Mouse (Mus musculus) kidney, adult 11 months (tissue): ENCODE measurements around the gene Tmem51.
"Not testable (repeated sequence)": the region's sequence is repeated elsewhere in the genome, so short reads cannot be mapped to it uniquely, and the experiment has no call there.

Experiments
- DNase-seq: peaks from one replicate; pipeline ENCODE4 v3.0.0; 2022

Tmem51 gene

DNA sequence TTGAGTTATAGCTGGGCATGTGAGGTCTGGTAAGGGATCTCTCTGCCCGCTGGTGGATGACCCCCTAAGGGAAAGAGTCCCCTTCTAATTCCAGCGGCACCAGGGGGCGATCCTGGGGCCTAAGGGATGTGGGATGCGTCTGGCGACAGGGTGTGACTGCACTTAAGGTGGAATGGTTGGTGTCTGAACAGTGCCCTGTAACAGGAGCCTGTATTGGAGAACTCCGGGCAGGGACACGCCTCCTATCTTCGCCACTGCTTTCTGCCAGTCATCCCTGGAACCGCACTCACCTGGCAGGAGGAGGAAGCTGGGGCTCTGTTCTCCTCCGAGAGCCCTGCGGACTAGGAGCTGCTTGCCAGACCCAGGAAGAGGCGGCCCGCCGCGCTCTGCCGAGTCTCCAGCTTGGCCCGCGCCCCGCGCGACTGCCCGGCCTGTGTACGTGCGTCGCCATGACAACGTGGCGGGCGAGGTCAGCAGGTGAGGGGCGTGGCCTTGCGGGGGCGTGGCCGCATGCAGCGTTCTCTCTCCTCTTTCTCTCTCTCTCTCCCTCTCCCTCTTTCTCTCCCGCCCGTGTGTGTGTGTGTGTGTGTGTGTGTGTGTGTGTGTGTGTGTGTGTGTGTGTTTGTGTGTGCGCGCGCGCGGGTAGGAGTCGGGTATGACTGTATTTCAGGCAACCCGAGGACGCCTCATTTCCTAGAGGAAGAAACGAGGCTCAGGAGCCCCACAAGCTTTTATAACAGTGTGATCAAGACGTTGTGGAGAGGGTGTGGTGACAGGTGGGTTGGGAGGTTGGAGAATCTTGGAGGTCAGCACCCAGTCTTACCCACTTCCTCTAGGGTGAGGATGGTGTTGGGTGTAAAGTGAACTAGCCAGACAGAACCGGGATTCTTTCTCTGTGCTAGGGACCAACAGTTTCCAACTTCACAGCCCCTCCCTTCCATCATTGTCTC lies 69.2 kb downstream of the Tmem51 start, which contains the start of gene Fhad1:
Fhad1 (minus strand) TSS at position 424 of the 950 bp plus-strand sequence.
- peak; percentile 95 for DNase-seq

DNA sequence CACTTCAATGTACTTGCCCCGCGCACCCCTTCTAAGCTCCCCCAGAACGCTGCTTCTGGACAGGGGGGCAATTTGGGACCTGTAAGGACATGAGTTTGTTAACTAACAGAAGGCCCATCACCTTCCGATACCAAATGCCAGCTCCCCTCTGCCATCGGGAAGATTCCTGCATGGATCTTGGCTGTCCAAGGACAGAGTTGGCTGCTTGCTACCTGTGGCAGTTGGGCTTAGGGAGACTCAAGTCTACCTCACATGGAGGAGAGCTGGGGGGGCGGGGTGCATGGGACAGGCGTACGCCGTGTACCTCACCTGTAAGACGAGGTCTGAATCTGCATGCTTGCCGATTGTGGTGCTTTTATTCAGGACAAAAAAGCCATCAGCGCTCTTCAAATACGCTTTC lies 72.9 kb downstream of the Tmem51 start:
- DNase-seq = no peak

DNA sequence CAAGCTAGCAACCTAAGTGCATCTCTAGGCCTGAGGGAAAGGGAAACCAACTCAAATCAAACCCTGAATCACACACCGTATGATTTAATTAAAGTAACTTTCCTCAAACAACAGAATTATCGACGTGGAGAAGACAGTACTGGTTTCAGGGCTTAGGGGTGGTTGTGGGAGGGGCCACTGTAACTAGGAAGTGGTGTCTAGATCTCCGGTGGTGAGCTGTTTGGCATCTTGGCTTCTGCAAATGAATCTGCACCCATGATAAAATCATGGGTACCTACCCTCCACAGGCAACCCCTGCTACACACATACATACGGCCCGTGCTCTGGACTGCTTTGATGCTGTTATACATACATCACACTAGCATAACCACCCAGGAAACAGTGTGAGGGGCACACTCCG lies 73.7 kb downstream of the Tmem51 start:
- DNase-seq = no peak

DNA sequence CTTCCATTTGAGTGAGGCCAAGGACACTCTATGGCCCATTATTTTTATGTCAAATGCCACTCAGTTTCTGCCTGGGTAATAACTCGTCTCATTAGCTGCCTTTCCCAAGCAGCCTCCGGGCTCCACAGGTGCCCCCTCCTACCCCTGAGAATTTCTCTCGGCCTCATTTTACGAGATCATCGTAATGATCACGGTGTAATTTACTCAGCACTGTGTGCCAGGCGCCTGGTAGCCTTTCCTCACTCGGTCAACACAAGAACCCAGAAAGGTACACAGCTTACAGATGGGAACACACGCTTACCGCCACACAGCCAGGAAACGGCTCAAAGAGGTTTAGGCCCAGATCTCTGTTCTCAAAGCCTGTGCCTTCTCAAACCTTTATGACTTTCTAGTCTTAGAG lies 75.9 kb downstream of the Tmem51 start:
- no peak for DNase-seq

DNA sequence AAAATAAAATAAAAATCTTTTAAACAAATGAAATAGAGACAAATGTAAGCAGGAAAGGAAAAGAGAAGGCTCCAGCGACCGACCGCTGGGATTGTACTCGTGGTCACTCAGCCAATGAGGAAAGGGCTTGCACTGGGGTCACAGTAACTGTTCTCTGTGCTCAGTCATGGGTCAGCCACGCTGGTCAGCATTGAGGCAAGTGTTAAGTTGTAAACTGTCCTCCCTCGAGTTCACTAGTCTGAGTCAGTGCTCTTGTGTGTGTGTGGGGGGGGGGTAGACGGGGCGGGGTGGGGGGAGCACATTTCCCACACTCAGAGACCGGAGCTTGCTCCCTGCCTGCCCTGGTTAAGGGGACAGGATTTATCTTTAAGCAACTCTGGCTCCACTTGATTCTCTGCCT lies 83.5 kb downstream of the Tmem51 start:
- DNase-seq = peak; percentile 30

DNA sequence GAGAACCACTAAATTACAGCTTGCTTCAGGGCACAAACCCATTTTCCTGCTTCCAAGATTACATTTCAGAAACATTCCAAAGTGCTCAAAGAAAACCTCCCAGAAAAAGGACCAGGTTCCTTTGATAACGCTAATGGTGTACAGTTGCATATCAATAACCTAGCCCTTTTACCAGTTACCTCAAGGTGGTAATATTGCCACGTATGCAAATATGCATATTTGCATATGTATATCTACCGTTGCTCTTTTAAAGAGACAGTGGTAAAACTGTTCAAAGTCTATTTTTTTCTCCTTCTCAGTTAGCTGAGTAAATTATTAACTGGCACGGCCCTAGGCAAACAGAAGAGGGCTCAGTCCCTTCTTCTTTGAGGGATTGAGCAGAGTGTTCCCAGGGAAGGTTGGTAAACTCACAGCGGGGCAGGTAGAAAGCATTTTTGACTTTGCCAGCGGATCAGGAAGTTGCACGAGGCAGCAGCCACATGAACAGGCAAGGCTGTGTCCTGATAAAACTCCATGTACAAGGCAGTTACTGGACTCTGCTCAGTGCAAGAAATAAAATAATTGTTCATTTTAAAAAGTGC lies 84.5 kb downstream of the Tmem51 start:
- peak; percentile 70 for DNase-seq

DNA sequence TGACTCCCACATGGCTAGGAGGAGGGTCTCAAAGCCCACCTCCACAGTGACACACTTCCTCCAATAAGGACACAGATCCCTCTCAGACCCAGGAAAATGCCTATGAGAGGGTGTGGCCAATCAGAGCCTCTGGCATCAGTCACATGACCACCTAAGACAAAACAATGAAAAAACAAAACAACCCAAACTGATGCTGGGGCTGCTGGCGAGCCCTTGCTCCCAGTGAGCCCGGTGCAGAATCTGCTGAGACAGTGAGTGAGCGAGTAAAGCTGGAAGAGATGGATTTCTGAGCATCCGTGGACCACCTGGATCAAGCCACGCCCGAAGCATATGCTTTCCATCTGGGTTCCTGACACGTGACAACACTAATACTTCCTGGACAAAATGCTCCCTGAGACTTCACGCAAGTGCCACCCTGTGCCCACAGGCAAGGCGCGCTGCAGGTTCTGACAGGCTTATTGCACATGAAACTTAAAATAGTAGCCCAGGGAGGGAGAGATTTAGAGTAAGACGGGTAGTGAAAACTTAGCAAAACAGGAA lies 85.8 kb downstream of the Tmem51 start:
- DNase-seq = peak; percentile 35

DNA sequence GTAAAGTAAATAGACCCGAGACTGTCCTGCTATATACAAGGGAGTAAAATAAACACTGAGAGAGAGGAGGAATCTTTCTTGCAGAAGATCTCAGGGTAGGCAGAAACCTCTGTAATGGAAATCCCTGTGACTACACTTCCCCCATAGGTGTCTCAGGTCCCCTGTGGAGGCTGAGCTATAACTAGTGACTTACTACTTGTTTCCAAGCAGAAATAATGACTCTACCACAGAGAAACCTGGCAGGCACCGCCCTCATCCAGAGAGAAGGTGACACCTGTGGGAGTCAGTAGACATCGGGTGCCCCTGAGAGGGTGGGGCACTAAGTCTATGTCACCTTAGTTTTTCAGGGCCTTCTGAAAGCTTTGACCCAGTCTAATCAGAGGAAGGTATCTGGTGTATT lies 87.2 kb downstream of the Tmem51 start:
- no peak for DNase-seq

DNA sequence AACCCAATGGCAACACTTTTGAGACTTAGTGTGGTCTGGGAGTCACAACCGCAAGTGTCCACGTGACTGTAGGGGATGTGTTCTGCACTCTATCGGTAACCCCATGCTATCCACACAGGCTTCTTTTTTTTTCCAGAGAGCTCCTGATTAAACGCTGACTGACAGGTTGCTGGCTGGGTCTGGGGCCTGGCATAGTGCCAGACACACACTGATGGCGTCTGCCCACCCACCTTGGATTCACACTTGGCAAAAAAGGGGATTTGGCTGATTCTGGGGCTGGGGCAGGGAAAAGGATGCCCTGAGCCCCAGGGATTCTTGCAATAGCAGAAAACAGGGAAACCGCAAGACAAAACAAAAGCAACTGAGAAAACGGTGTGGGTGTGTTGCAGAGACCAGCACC lies 88.0 kb downstream of the Tmem51 start:
- no peak for DNase-seq

DNA sequence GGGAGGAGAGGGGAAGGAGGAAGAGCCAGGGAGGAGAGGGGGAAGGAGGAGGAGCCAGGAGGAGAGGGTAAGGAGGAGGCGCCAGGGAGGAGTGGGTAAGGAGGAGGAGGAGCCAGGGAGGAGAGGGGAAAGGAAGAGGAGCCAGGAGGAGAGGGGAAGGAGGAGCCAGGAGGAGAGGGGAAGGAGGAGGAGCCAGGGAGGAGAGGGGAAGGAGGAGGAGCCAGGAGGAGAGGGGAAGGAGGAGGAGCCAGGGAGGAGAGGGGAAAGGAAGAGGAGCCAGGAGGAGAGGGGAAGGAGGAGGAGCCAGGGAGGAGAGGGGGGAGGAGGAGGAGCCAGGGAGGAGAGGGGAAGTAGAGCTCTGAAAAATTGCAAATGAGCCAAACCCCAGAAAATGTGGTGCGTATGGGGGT lies 90.0 kb downstream of the Tmem51 start:
- not testable (repeated sequence) for DNase-seq

DNA sequence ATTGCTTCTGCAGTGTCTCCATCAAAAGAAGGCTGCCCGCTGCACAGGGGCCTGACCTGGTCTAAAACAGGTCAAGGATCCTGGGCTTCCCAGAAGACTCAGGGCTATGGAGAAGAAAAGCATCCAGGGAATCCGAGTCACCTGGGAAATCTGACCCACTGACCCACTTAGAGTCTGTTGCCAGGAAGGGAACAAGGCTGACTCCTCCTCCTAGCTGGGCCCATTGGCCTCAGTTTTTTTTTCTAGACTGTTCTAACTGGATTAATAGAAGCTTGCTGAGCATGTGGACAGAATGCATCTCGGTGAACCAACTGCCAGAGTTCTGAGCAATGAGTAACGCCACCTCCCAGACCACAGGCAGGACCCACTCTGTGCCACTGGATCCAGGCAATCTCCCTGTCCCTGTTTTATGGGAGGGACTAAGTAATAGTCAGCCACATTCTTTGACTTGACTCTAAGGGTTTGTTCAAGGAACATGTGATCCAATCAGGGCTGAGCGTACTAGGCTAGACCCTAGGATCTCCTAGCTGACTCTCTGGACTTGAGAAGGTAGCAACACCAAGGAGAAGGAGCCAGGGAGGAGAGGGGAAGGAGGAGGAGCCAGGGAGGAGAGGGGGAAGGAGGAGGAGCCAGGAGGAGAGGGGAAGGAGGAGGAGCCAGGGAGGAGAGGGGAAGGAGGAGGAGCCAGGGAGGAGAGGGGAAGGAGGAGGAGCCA lies 90.6 kb downstream of the Tmem51 start:
- DNase-seq = peak; percentile 35

DNA sequence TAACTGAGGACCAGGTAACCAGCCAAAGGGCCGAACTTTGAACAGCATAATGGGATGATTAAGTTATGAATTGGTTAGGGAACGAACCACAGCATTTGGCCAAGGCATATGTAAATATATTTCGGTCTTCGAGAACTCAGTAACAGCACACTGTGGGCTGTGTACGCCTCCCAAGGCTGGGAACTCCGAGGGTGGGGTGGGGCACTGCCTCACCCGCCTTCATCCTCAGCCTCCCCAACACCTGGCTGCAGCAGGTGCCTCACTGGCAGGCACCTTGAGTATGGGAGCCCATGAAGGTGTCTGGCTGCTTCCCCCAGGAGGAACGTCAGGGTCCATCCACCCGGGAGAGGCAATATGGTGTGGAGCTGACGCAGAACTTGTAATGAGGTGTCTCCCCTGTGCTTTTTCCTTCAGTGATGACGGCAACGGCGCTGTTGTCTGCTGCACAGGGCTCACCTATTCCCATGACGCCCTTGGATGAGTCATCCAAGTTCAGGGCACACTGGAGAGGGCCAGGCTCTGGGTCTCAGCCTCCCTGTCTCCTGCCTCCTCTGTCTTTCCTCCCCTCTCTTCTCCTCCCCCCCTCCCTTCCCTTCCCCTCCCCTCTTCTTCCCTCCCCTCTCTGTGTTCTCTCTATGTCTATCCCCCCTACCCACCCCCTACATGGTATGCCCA lies 91.4 kb downstream of the Tmem51 start:
- DNase-seq = no peak

DNA sequence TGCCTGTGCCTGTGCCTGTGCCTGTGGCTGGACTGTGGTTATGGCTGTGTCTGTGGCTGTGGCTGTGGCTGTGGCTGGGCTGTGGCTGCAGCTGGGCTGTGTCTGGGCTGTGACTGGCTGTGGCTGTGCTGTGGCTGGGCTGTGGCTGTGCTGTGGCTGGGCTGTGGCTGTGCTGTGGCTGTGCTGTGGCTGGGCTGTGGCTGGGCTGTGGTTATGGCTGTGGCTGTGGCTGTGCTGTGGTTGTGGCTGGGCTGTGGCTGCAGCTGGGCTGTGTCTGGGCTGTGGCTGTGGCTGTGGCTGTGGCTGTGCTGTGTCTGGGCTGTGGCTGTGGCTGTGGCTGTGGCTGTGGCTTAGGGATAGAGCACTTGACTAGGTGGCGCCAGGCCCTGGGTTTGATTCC lies 95.9 kb downstream of the Tmem51 start:
- DNase-seq = no peak

DNA sequence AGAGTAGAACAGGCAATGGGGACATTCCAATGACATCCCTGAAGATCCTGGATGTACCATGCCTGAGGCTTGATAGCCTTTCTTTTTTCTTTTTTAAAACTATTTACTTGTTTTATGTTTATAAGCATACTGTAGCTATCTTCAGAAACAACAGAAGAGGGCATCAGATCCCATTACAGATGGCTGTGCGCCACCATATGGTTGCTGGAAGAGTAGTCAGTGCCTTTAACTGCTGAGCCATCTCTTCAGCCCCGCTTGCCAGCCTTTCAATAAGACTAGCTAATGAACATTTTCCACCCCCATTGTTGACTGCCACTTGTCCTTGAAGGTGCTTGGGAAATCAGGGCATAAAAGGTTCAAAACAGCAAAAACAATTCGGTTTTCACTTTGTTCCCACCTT lies 100.4 kb downstream of the Tmem51 start:
- DNase-seq = no peak

DNA sequence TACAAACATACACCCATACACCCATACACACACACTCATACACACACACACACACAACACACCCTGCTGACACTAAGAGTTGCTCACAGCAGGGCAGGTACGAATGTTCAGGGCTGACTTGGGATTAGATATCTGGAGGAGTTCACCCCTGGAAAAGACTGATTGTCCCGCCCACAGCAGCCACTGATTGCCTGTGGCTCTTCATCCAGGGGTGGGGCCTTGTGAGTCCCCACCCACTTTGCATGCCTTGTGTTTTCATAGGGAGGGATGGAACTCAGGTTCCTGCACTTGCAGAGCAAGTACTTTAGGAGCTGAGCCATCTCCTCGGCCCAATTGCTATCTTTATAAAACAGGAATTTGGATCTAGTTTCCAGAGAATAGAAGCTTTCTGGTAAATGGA lies 102.6 kb downstream of the Tmem51 start:
- DNase-seq = no peak
